Mouse (Mus musculus): Measurements from ENCODE around the gene Gm17018. TPM values are rescaled to one million over a fixed set of nuclear protein-coding genes. Genes with fewer than 3 reads are reported as not detected.

Gene Gm17018
- polyA plus RNA-seq, 1 experiment, result 32.6 TPM

DNA sequence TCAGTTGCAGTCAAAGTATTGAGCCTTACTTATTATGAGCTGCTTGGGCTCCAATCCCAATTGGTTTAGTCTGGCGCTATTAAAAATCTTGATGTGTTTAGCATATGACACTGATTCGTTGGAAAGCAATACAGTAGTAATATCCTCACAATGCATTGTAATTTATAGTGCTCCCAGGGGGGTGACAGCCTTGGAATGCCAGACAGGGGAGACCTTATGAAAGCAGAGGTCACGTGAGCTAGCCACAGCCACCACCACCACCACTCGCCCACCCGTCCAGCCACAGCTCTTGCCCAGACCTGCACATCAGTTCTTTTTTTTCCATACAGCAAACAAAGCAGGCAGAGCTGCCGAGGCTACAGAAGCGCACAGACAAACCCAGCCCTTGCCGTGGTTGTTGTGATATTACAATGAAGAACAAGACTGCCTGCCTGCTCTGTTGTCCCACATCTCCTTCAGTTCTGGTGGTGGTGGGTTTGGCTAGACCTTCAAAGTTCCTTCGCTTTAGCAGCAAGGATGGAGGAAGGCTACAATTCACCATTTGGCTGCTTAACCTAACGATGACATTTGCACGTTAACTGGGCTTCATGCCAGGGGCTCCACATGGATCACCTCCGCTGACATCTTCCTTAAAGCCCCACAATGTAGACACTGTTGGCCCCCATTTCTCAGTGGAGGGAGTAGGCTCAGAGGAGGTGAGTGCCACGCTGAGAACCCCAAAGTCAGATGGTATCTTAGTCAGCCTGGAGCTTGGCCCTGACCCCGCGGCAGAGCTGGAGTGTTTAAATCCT, 5.7 kb downstream of the Gm17018 start:
- 79% methylated on average over 15 of the region's 15 CpGs for WGBS
- no peak for TF ChIP-seq CTCF (IDR thresholded peaks at IDR 0.05; ENCODE audit: control insufficient read depth, insufficient read depth, low read length)
- TF ChIP-seq POLR2A (IDR thresholded peaks at IDR 0.05; ENCODE audit: borderline replicate concordance, control insufficient read depth, low read depth, low read length), result no peak
- no peak overlapping the region for H3K4me3 ChIP-seq (replicated peaks; ENCODE audit: control insufficient read depth, low read depth, low read length)
- H3K4me1 ChIP-seq (ENCODE audit: control insufficient read depth, insufficient read depth, low read length), result peaks cover 1% of the 10 kb centered on the region; the same call in 1 of the 2 replicates
- no peak overlapping the region for H3K27ac ChIP-seq (ENCODE audit: control insufficient read depth, insufficient read depth, low read depth, low read length, poor library complexity)

DNA sequence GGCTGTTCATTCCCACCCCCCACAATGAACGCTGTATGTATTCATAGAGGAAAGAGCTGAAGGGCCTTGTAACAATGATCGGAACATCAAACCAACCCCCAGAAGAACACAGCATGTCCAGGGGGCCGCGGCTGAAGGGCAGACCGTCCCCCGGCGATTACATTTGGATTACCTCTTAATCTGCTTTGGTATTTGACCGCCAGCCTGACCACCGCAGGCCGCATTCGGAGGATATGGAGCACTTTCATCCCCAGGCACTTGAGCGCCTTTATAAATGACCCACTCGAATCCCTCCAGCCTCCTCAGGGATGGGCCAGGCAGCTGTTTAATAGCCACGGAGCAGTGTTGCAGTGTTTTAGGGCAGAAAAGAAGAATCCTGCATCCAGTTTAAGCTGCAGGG, 7.0 kb downstream of the Gm17018 start:
- no peak for TF ChIP-seq CTCF (IDR thresholded peaks at IDR 0.05; ENCODE audit: control insufficient read depth, insufficient read depth, low read length)
- TF ChIP-seq POLR2A (IDR thresholded peaks at IDR 0.05; ENCODE audit: borderline replicate concordance, control insufficient read depth, low read depth, low read length), result no peak
- WGBS, result 94% methylated on average over 14 of the region's 14 CpGs
- Histone ChIP-seq H3K4me3 (replicated peaks; ENCODE audit: control insufficient read depth, low read depth, low read length) (no peak overlapping the region), H3K27ac (ENCODE audit: control insufficient read depth, insufficient read depth, low read depth, low read length, poor library complexity) (no peak overlapping the region), H3K4me1 (ENCODE audit: control insufficient read depth, insufficient read depth, low read length) (no peaks in the 10 kb centered on the region)

DNA sequence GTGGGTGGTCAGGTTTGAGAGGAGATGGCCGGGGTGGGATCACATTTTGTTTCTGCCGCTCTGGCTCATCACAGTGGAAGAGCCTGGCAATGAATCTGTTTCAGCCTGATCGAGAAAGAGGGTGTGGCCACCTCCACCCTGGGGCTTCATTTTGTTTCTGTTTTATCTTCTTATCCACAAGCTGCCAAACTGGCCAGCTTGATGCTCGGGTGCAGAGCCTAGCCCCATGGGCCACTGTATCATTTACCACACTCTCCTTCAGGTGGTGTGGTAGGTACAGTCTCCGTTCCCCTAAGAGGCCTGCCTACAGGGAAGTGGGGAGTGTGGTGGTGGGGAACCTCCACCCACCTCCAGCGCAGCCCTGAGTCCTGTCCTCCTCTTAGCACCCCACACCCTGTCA, 12.6 kb downstream of the Gm17018 start:
- TF ChIP-seq CTCF (IDR thresholded peaks at IDR 0.05; ENCODE audit: control insufficient read depth, insufficient read depth, low read length) (no peak), POLR2A (IDR thresholded peaks at IDR 0.05; ENCODE audit: borderline replicate concordance, control insufficient read depth, low read depth, low read length) (no peak)
- peaks cover 12% of the 10 kb centered on the region for H3K4me1 ChIP-seq (ENCODE audit: control insufficient read depth, insufficient read depth, low read length)
- H3K27ac ChIP-seq (ENCODE audit: control insufficient read depth, insufficient read depth, low read depth, low read length, poor library complexity), result no peak overlapping the region

DNA sequence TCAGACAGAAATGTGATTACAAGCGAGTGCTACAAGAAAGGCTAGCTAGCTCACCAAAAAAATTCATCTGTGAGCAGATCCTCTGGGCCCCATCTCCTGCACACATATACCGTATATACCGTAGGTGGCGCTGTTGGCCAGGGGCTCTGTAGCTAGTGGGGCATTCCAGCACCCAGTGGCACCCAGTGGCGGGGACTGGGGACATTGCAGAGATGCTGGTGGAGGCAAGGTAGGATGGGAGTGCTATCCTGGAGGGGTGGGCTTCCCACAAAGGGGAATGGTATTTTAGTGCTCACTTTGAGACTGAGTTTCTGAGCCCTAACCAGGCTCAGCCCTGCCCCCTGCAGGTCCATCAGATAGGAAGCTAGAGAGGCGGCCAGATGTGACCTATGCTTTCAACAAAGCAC, 13.4 kb downstream of the Gm17018 start:
- no peak overlapping the region for H3K4me3 ChIP-seq (replicated peaks; ENCODE audit: control insufficient read depth, low read depth, low read length)
- H3K4me1 ChIP-seq (ENCODE audit: control insufficient read depth, insufficient read depth, low read length), result peaks cover 12% of the 10 kb centered on the region
- TF ChIP-seq POLR2A (IDR thresholded peaks at IDR 0.05; ENCODE audit: borderline replicate concordance, control insufficient read depth, low read depth, low read length) (no peak), CTCF (IDR thresholded peaks at IDR 0.05; ENCODE audit: control insufficient read depth, insufficient read depth, low read length) (peak; percentile 77)
- WGBS, result 25% methylated on average over 6 of the region's 6 CpGs
- no peak overlapping the region for H3K27ac ChIP-seq (ENCODE audit: control insufficient read depth, insufficient read depth, low read depth, low read length, poor library complexity)

More for the DNA sequence above, 12.6 kb downstream of the Gm17018 start:
- WGBS, result 66% methylated on average over 6 of the region's 6 CpGs
- no peak overlapping the region for H3K4me3 ChIP-seq (replicated peaks; ENCODE audit: control insufficient read depth, low read depth, low read length)

DNA sequence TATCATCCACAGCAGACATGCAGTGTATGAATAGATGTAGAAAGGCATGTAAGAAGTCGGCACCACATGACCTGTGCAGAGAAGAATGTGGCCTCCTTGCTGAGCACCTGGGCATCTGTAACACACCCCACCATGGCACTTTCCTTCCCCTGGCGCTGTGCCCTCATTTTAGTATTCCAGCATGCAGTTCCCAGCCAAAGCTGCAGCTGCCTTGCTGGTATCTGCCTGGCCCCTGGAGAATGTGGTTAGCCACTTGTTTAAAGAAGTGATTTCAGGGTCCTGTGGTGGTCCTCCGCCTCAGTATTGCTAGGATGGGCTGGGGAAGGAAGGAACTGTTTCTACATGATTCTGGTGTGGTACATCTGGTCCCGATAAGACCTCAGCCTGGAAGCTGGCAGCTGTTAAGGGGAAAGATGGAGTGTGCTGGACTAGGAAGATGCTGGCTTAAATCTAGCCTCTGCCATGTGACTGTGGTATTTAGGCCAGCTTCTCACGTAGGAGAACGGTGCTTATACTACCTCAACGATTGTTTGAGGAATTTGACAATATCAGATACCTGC, 14.0 kb downstream of the Gm17018 start:
- Histone ChIP-seq H3K4me3 (replicated peaks; ENCODE audit: control insufficient read depth, low read depth, low read length) (no peak overlapping the region), H3K4me1 (ENCODE audit: control insufficient read depth, insufficient read depth, low read length) (peaks cover 12% of the 10 kb centered on the region), H3K27ac (ENCODE audit: control insufficient read depth, insufficient read depth, low read depth, low read length, poor library complexity) (peak overlapping the region; percentile 89; the same call in 1 of the 2 replicates)
- 28% methylated on average over 7 of the region's 7 CpGs for WGBS
- TF ChIP-seq CTCF (IDR thresholded peaks at IDR 0.05; ENCODE audit: control insufficient read depth, insufficient read depth, low read length), result no peak
- no peak for TF ChIP-seq POLR2A (IDR thresholded peaks at IDR 0.05; ENCODE audit: borderline replicate concordance, control insufficient read depth, low read depth, low read length)

DNA sequence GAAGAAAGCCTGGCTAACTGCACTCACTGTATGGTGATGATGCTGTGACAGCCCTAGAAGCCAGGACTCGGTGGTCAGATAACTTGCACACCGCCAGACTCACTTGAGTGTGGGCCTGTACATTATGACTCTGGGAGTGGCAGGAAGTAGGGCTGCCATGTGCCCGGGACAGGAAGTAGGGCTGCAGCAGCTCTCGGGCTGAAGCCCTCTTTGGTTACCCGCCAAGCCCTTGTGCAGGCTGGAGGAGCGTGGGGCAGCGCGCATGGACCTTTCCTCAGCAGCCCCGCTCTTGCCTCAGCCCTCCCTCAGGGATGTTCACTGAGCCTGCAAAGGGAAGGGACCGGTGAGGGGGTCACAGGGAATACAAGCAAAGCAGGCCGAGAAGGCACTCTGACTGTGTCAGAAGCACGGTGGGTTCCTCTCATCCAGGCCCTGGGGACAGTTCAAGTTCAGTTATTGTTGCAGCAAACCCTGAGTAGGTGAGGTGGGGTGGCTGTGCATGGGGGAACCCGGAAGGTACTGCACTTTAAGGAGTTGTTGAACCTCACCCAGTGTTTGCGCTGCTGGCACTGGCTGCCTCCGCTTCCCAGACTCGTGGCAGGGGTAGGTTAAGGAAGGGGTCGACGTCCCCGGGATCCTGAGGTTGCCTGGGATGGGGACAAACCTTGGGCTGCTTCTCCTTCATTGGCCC, 14.7 kb downstream of the Gm17018 start:
- 14% methylated on average over 19 of the region's 19 CpGs for WGBS
- H3K4me1 ChIP-seq (ENCODE audit: control insufficient read depth, insufficient read depth, low read length), result peaks cover 12% of the 10 kb centered on the region
- H3K4me3 ChIP-seq (replicated peaks; ENCODE audit: control insufficient read depth, low read depth, low read length), result peak overlapping the region; percentile 57

DNA sequence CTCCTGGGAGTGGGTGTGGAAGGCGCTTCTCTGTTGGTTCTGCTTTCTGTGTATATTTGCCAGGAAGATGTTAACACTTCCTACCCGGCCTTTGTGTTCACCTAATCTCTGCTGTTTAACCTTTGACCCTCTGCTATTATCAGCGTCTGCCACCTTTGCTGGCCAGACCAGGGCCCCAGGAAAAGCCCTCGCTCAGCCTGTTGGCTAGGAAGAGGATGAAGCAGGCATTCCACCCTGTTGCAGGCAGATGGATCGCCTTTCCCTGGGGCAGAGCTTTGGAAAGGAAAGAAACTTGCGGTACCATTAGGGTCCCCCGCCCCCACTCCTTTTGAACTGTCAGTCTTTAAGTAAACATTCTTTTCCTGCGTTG, 15.2 kb downstream of the Gm17018 start:
- TF ChIP-seq CTCF (IDR thresholded peaks at IDR 0.05; ENCODE audit: control insufficient read depth, insufficient read depth, low read length) (no peak), POLR2A (IDR thresholded peaks at IDR 0.05; ENCODE audit: borderline replicate concordance, control insufficient read depth, low read depth, low read length) (no peak)
- 28% methylated on average over 8 of the region's 8 CpGs for WGBS
- Histone ChIP-seq H3K27ac (ENCODE audit: control insufficient read depth, insufficient read depth, low read depth, low read length, poor library complexity) (peak overlapping the region; percentile 89), H3K4me1 (ENCODE audit: control insufficient read depth, insufficient read depth, low read length) (peaks cover 12% of the 10 kb centered on the region), H3K4me3 (replicated peaks; ENCODE audit: control insufficient read depth, low read depth, low read length) (peak overlapping the region; percentile 57)

More for the DNA sequence above, 14.7 kb downstream of the Gm17018 start:
- H3K27ac ChIP-seq (ENCODE audit: control insufficient read depth, insufficient read depth, low read depth, low read length, poor library complexity), result peak overlapping the region; percentile 89
- TF ChIP-seq CTCF (IDR thresholded peaks at IDR 0.05; ENCODE audit: control insufficient read depth, insufficient read depth, low read length) (no peak), POLR2A (IDR thresholded peaks at IDR 0.05; ENCODE audit: borderline replicate concordance, control insufficient read depth, low read depth, low read length) (peak; percentile 23; the same call in 1 of the 2 replicates)

DNA sequence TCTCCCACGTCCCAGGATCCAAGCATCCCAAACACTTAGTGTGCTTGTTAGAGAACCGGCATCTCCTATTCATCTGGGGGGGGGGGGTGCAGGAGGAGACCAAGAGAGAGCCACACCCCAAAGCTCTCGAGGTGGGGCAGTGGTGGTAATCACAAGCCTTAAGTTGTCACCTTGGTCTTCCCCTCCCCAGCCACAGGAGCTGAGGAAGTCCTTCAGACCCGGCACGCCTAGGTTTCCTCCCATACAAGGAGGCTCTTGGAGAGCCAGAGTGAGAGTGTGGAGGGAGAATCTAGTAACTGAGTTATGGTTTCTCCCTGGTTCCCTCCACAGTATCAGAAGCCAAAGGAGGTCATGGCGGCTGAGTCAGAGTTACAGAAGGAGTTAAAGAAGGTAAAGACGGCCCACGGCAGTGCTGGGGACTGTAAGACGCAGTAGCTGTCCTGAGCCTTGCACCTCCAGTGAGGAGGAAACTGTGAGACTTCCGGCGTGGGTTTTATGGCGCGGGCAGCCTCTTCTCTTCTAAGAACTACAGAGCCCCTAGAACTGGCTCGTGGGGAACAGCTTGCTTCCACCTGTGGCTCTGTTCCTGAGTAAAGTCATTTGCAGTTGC, 16.8 kb downstream of the Gm17018 start:
- Histone ChIP-seq H3K4me3 (replicated peaks; ENCODE audit: control insufficient read depth, low read depth, low read length) (no peak overlapping the region), H3K4me1 (ENCODE audit: control insufficient read depth, insufficient read depth, low read length) (peaks cover 12% of the 10 kb centered on the region), H3K27ac (ENCODE audit: control insufficient read depth, insufficient read depth, low read depth, low read length, poor library complexity) (no peak overlapping the region; the same call in 1 of the 2 replicates)
- no peak for TF ChIP-seq CTCF (IDR thresholded peaks at IDR 0.05; ENCODE audit: control insufficient read depth, insufficient read depth, low read length)
- TF ChIP-seq POLR2A (IDR thresholded peaks at IDR 0.05; ENCODE audit: borderline replicate concordance, control insufficient read depth, low read depth, low read length), result no peak
- WGBS, result 24% methylated on average over 14 of the region's 14 CpGs

All from bone marrow, adult 2 months (tissue).